Mouse (Mus musculus) MEL (cell line): ENCODE measurements around the gene Cacna1c. TPM values are rescaled to one million over a fixed set of nuclear protein-coding genes. Genes with fewer than 3 reads are reported as not detected.

Experiments
- DNase-seq: peaks from one replicate; pipeline ENCODE4 v3.0.0; 2011; ENCODE audit warnings: low read depth, low spot score
- H3K27ac ChIP-seq: 2 replicates; pipeline ENCODE4 v1.5.1; 2012; ENCODE audit warnings: low read depth, mild to moderate bottlenecking, control low read depth, low read length, moderate library complexity; ENCODE audit not compliant: control insufficient read depth
- H3K27me3 ChIP-seq, 2 experiments: fragments of 150-350 bp in 1 of 2; sonication (generic) in 1 of 2; 2 replicates each; pipeline ENCODE4 v1.6.1; 2012; ENCODE audit warnings: low read length in 2 of 2, mild to moderate bottlenecking in 2 of 2, improper control_type of control experiment in 1 of 2, moderate library complexity in 1 of 2; ENCODE audit not compliant: insufficient read depth in 2 of 2, control insufficient read depth in 1 of 2
- H3K36me3 ChIP-seq, 2 experiments: 2 replicates each; pipeline ENCODE4 v1.6.1; 2012 to 2014; ENCODE audit warnings: low read length in 2 of 2, improper control_type of control experiment in 1 of 2, inconsistent platforms in 1 of 2, mild to moderate bottlenecking in 1 of 2; ENCODE audit not compliant: insufficient read depth in 2 of 2, control insufficient read depth in 1 of 2
- H3K4me1 ChIP-seq, 2 experiments: fragments of 150-350 bp in 1 of 2; sonication (generic) in 1 of 2; 2 replicates each; pipeline ENCODE4 v1.6.1; 2012; ENCODE audit warnings: low read length in 2 of 2, improper control_type of control experiment in 1 of 2, mild to moderate bottlenecking in 1 of 2; ENCODE audit not compliant: insufficient read depth in 2 of 2, control insufficient read depth in 1 of 2
- H3K4me3 ChIP-seq, 2 experiments: fragments of 150-350 bp in 1 of 2; sonication (generic) in 1 of 2; 2 replicates each; pipeline ENCODE4 v1.5.1; 2012; ENCODE audit warnings: low read depth in 2 of 2, low read length in 2 of 2, mild to moderate bottlenecking in 2 of 2, moderate library complexity in 2 of 2, control low read depth in 1 of 2, improper control_type of control experiment in 1 of 2; ENCODE audit not compliant: control insufficient read depth in 1 of 2, insufficient read depth in 1 of 2
- H3K79me2 ChIP-seq: 2 replicates; pipeline ENCODE4 v1.6.1; 2012; ENCODE audit warnings: mild to moderate bottlenecking, low read length, moderate library complexity; ENCODE audit not compliant: control insufficient read depth, poor library complexity, insufficient read depth
- H3K9ac ChIP-seq: 2 replicates; pipeline ENCODE4 v1.6.1; 2012; ENCODE audit warnings: low read depth, mild to moderate bottlenecking, control low read depth, low read length, moderate library complexity; ENCODE audit not compliant: control insufficient read depth, poor library complexity, severe bottlenecking
- H3K9me3 ChIP-seq: fragments of 150-350 bp; sonication (generic); replicated peaks from 2 replicates; pipeline ENCODE4 v1.6.1; 2012; ENCODE audit warnings: mild to moderate bottlenecking, low read length, improper control_type of control experiment, moderate library complexity; ENCODE audit not compliant: insufficient read depth
- CHD1 ChIP-seq: IDR thresholded peaks from 2 replicates; pipeline ENCODE4 v1.6.1; 2012; ENCODE audit warnings: low read depth, mild to moderate bottlenecking, inconsistent platforms, low read length, improper control_type of control experiment
- E2F4 ChIP-seq: IDR thresholded peaks from 2 replicates; pipeline ENCODE4 v1.6.1; 2011; ENCODE audit warnings: low read depth, low read length, improper control_type of control experiment, borderline replicate concordance
- EP300 ChIP-seq, 2 experiments: IDR thresholded peaks; 2 replicates each; pipeline ENCODE4 v1.6.1; 2011; ENCODE audit warnings: improper control_type of control experiment in 2 of 2, low read length in 2 of 2, low read depth in 1 of 2, mild to moderate bottlenecking in 1 of 2
- ETS1 ChIP-seq: IDR thresholded peaks from 2 replicates; pipeline ENCODE4 v1.6.1; 2012; ENCODE audit warnings: low read depth, mild to moderate bottlenecking, inconsistent platforms, low read length, improper control_type of control experiment, moderate library complexity
- MAFK ChIP-seq: IDR thresholded peaks from 2 replicates; pipeline ENCODE4 v1.6.1; 2011; ENCODE audit warnings: low read depth, mild to moderate bottlenecking, low read length, improper control_type of control experiment, borderline replicate concordance
- MAX ChIP-seq: IDR thresholded peaks from 2 replicates; pipeline ENCODE4 v1.6.1; 2011; ENCODE audit warnings: low read length, improper control_type of control experiment
- MAZ ChIP-seq: IDR thresholded peaks from 2 replicates; pipeline ENCODE4 v1.6.1; 2012; ENCODE audit warnings: low read depth, mild to moderate bottlenecking, inconsistent platforms, low read length, improper control_type of control experiment
- MEF2A ChIP-seq: IDR thresholded peaks from 2 replicates; pipeline ENCODE4 v1.6.1; 2014; ENCODE audit warnings: low read depth, mild to moderate bottlenecking, inconsistent platforms, low read length, improper control_type of control experiment; ENCODE audit not compliant: poor library complexity, insufficient replicate concordance, severe bottlenecking; ENCODE audit errors: extremely low read depth
- MYB ChIP-seq: IDR thresholded peaks from 2 replicates; pipeline ENCODE4 v1.6.1; 2011; ENCODE audit warnings: mild to moderate bottlenecking, low read depth, low read length, improper control_type of control experiment
- NELFE ChIP-seq: IDR thresholded peaks from 2 replicates; pipeline ENCODE4 v1.6.1; 2011; ENCODE audit warnings: low read depth, low read length, improper control_type of control experiment
- POLR2A ChIP-seq, 2 experiments: IDR thresholded peaks; 2 replicates each; pipeline ENCODE4 v1.6.1; 2011 to 2012; ENCODE audit warnings: low read length in 2 of 2, mild to moderate bottlenecking in 2 of 2, control low read depth in 1 of 2, improper control_type of control experiment in 1 of 2, low read depth in 1 of 2, moderate library complexity in 1 of 2; ENCODE audit not compliant: control insufficient read depth in 1 of 2, insufficient read depth in 1 of 2, poor library complexity in 1 of 2
- RAD21 ChIP-seq: IDR thresholded peaks from 2 replicates; pipeline ENCODE4 v1.6.1; 2011; ENCODE audit warnings: mild to moderate bottlenecking, low read depth, low read length, improper control_type of control experiment
- RCOR1 ChIP-seq: IDR thresholded peaks from 2 replicates; pipeline ENCODE4 v1.6.1; 2012; ENCODE audit warnings: low read depth, mild to moderate bottlenecking, inconsistent platforms, low read length, improper control_type of control experiment
- UBTF ChIP-seq: IDR thresholded peaks from 2 replicates; pipeline ENCODE4 v1.6.1; 2012; ENCODE audit warnings: low read depth, mild to moderate bottlenecking, inconsistent platforms, low read length, improper control_type of control experiment, moderate library complexity, borderline replicate concordance; ENCODE audit not compliant: insufficient read depth
- ZC3H11A ChIP-seq: IDR thresholded peaks from 2 replicates; pipeline ENCODE4 v1.6.1; 2012; ENCODE audit warnings: low read depth, mild to moderate bottlenecking, inconsistent platforms, low read length, improper control_type of control experiment
- polyA plus RNA-seq, 2 experiments: library from polyadenylated mRNA; stranded (reverse) in 1 of 2; unstranded in 1 of 2; fragments of >175 nt in 1 of 2; fragments of >200 nt in 1 of 2; gene quantifications; 2 replicates each; pipeline versions ENCODE4 v1.2.1 to v1.2.4; 2012; ENCODE audit warnings: low replicate concordance in 2 of 2, low read depth in 1 of 2; ENCODE audit not compliant: insufficient read length in 2 of 2, insufficient read depth in 1 of 2, missing spikeins in 1 of 2
- total RNA-seq: library from RNA; depleted of rRNA; stranded (reverse); fragments of 300-350 nt; gene quantifications from 2 replicates; pipeline ENCODE4 v1.2.3, GENCODE M21; 2012

Gene Cacna1c
- total and polyA plus RNA-seq, 3 experiments = 3.4 to 4.4 TPM; not detected in 1

DNA sequence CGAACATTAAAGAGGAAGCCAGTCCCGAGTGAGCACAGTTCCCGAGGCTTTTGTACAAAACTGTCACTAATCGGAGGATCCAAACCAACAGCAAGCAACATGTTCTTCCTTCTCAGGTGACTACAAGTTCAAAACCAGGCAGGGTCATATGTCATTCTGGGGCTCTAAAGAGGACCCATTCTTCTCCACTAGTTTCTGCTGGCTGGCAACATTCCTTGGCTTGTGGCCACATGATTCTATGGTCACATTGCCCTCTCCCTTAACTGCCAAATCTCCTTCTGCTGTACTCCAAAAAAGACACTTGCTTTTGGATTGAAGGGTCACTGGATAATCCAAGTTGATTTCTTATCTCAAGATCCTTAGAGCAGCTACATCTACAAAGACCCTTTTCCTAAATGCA, 82.9 kb downstream of the Cacna1c start:
- Histone ChIP-seq H3K4me1 (no peaks in the 10 kb centered on the region), H3K9ac (no peak overlapping the region), H3K27me3 (peaks cover 2 to 3% of the 10 kb centered on the region in 2 experiments; a peak in 2 of 4 replicates), H3K9me3 (no peaks in the 10 kb centered on the region), H3K36me3 (no peaks in the 10 kb centered on the region), H3K79me2 (no peaks in the 10 kb centered on the region), H3K4me3 (no peak overlapping the region), H3K27ac (no peak overlapping the region)
- TF ChIP-seq RAD21 (no peak), CHD1 (no peak), UBTF (no peak), NELFE (no peak), EP300 (IDR thresholded peaks at IDR 0.05; ENCODE audit: low read depth in 1 of 2, low read length in 2 of 2) (no peak)
- DNase-seq = no peak

- Histone ChIP-seq H3K4me1 (no peaks in the 10 kb centered on the region), H3K79me2 (no peaks in the 10 kb centered on the region), H3K27me3 (no peaks in the 10 kb centered on the region), H3K9ac (no peak overlapping the region), H3K36me3 (no peaks in the 10 kb centered on the region), H3K4me3 (no peak overlapping the region)
- no peak for TF ChIP-seq RCOR1
- no peak for TF ChIP-seq MYB
- TF ChIP-seq MAZ = no peak
- no peak for TF ChIP-seq ZC3H11A
- TF ChIP-seq MAX = no peak
- no peak for TF ChIP-seq POLR2A (IDR thresholded peaks at IDR 0.05; ENCODE audit: control insufficient read depth in 1 of 2, insufficient read depth in 1 of 2, low read depth in 1 of 2, low read length in 2 of 2, poor library complexity in 1 of 2)
- no peak for TF ChIP-seq ETS1
- TF ChIP-seq, all 39 proteins: peak for 0
- Histone ChIP-seq H3K9me3 (no peaks in the 10 kb centered on the region), H3K27ac (no peak overlapping the region)
- DNase-seq = no peak
These were observed 85.8 kb downstream of the Cacna1c start for GRCm38 (mm10) chr6:119110369-119110768.

DNA sequence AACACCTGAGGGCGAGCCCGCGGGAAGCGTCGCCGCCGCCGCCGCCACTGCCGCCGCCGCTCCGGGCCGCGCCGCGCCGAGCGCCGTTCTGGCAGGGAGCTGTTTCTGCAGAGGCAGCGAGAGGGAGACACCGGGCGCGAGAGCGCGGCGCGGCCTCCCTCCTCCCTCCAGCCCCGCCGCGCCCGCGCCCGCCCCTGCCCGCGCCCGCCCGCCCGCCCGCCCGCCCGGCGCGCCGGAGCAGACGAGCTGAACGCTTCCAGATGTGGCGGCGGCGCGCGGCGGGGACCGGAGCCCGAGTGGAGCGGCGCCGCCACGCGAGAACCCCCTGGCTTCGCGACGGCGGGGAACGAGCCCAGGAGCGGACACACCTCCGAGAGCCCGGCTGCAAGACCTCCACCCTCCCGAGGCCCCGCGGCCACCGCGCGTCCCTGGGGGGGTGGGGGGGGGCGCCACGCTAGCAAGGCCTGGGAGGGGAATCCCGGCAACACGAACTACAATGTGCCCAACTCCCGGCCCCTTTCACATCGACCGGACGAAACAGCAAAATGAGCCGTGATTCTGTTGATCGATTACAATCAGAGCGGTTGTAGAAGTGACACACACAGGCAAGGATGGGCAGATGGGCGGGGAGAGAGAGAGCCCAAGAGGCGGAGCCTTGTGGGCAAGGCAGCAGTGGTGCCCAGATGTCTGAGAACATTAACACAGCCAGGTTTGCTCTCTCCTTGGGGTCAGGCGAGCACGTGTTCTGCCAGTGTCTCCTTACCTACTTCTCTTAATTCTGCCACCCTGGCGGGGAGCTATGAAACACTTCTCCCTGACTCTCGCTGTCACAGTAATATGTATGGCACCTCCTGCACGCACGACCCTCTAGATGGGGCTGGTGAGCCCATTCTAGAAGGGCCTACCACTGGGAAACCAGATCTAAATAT, 87.5 kb downstream of the Cacna1c start:
- TF ChIP-seq MAX (no peak), MAFK (no peak), CHD1 (no peak), MEF2A (no peak), E2F4 (no peak)
- no peaks in the 10 kb centered on the region for H3K27me3 ChIP-seq
- no peaks in the 10 kb centered on the region for H3K36me3 ChIP-seq
- H3K27ac ChIP-seq = no peak overlapping the region
- no peak overlapping the region for H3K4me3 ChIP-seq
- no peak for DNase-seq
- H3K9me3 ChIP-seq = no peaks in the 10 kb centered on the region
- H3K4me1 ChIP-seq = no peaks in the 10 kb centered on the region
- no peak overlapping the region for H3K9ac ChIP-seq
- no peaks in the 10 kb centered on the region for H3K79me2 ChIP-seq
